Mouse (Mus musculus): ENCODE measurements around the gene Fam20a. TPM values are rescaled to one million over a fixed set of nuclear protein-coding genes. Genes with fewer than 3 reads are reported as not detected.

The Fam20a gene
- polyA plus RNA-seq, 1 experiment from 2014 or later, result 2.9 TPM

DNA sequence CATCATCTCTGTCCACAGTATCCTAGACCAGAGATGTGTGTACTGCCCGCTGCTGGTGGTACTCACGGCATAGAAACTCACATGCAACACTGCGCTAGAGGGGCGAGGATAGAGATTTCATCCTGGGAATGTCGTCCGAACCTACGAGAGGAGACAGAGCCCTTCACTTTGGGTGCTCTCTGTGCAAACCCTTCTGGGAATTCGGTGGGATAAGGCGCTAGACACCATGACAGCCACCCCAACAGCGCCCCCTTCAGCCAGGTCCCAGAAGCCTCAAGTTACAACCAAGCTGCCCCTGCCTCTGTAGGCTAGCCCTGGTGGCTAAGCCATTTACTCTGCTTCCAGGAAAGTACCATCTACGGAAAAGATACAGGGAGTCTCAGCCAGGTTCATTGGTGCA is 47.5 kb downstream of the Fam20a start:
- no peaks in the 10 kb centered on the region for H3K27me3 ChIP-seq (ENCODE audit: insufficient read depth, low read length)
- no peak for ATAC-seq (ENCODE audit: low FRiP score, low TSS enrichment)
- 0 out of 2 replicates have a peak, but pooled peaks cover 2% of the 10 kb centered on the region for H3K36me3 ChIP-seq (ENCODE audit: insufficient read depth, low read length)
- WGBS, result 85% methylated on average over 11 of the region's 11 CpGs
- no peak overlapping the region for H3K27ac ChIP-seq (ENCODE audit: low read length)
- no peaks in the 10 kb centered on the region for H3K9me3 ChIP-seq (ENCODE audit: low read length)
- no peak overlapping the region for H3K4me2 ChIP-seq (replicated peaks; ENCODE audit: low read depth, low read length)
- peaks cover 8% of the 10 kb centered on the region for H3K4me1 ChIP-seq (ENCODE audit: insufficient read depth, low read length)
- no peak overlapping the region for H3K9ac ChIP-seq (replicated peaks; ENCODE audit: low read length)
- no peak overlapping the region for H3K4me3 ChIP-seq (ENCODE audit: low read length)

DNA sequence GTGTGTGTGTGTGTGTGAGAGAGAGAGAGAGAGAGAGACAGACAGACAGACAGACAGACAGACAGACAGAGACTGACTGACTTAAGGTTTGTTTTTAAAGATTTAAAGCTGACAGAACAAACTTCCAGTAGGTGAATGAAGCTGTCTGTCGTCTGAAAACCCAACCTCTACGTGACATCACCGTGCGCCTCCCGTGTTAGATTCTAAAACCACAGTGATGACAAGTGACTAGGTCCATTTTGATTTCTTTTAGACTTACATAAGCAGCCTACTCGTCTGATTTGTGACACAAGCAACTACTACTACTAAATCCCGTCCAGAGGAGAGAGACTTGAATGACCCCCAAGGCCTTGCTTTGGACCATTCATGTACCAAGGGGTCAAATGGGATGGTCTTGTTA is 48.3 kb downstream of the Fam20a start:
- H3K27ac ChIP-seq (ENCODE audit: low read length), result no peak overlapping the region
- H3K36me3 ChIP-seq (ENCODE audit: insufficient read depth, low read length), result 0 out of 2 replicates have a peak, but pooled peaks cover 2% of the 10 kb centered on the region
- 71% methylated on average over 7 of the region's 7 CpGs for WGBS

DNA sequence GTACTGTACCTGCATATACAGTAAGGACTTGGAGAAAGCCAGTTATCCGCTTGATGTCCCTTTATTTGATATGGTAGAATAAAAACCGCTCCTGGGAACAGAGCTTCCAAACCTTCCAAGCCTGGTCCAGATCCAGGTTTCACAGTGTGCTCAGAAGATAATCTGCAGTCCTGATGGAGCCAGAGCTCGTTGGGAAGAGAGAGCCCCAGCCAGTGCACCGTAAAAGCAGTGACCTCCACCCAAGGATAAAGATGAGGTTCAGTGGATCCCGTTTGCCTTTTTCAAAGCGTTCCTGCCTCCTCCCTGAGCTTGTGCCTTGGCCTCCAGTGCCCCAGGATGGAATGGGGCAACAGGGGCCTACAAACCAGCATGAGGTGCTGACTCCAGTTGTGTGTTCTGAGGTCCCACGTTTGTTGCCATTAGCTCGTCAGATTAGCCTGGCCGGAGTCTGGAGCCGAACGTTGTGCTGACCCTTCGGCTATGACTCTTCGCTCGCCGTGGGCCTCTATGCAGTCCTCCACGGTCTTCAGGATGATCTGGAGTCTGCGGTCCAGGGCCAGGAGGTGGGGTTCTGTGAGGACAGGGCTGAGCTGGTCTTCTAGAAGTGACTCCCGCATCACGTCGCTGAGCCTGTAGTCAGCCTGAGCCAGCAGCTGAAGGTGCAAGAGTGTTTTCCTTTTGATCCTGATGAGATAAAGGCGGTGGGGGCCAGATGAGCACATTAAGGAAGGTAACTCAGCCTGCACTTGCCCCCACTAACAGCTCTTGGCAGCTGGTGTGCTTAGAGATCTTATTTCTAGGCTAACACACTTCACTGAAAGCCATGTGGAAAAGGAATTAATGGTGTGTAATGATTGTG is 49.0 kb downstream of the Fam20a start:
- Histone ChIP-seq H3K36me3 (ENCODE audit: insufficient read depth, low read length) (peaks cover 6% of the 10 kb centered on the region; the same call in 1 of the 2 replicates), H3K9ac (replicated peaks; ENCODE audit: low read length) (no peak overlapping the region), H3K27ac (ENCODE audit: low read length) (no peak overlapping the region), H3K27me3 (ENCODE audit: insufficient read depth, low read length) (no peaks in the 10 kb centered on the region), H3K4me3 (ENCODE audit: low read length) (no peak overlapping the region), H3K9me3 (ENCODE audit: low read length) (no peaks in the 10 kb centered on the region), H3K4me2 (replicated peaks; ENCODE audit: low read depth, low read length) (no peak overlapping the region), H3K4me1 (ENCODE audit: insufficient read depth, low read length) (peaks cover 8% of the 10 kb centered on the region)
- 0 out of 2 replicates have a peak, but pooled peaks have one; percentile 29 for ATAC-seq (ENCODE audit: low FRiP score, low TSS enrichment)
- WGBS, result 35% methylated on average over 21 of the region's 21 CpGs

More for the DNA sequence above, 48.3 kb downstream of the Fam20a start:
- Histone ChIP-seq H3K27me3 (ENCODE audit: insufficient read depth, low read length) (no peaks in the 10 kb centered on the region), H3K9me3 (ENCODE audit: low read length) (no peaks in the 10 kb centered on the region), H3K4me2 (replicated peaks; ENCODE audit: low read depth, low read length) (no peak overlapping the region), H3K4me3 (ENCODE audit: low read length) (no peak overlapping the region), H3K9ac (replicated peaks; ENCODE audit: low read length) (no peak overlapping the region), H3K4me1 (ENCODE audit: insufficient read depth, low read length) (peaks cover 8% of the 10 kb centered on the region)
- ATAC-seq (ENCODE audit: low FRiP score, low TSS enrichment), result no peak

DNA sequence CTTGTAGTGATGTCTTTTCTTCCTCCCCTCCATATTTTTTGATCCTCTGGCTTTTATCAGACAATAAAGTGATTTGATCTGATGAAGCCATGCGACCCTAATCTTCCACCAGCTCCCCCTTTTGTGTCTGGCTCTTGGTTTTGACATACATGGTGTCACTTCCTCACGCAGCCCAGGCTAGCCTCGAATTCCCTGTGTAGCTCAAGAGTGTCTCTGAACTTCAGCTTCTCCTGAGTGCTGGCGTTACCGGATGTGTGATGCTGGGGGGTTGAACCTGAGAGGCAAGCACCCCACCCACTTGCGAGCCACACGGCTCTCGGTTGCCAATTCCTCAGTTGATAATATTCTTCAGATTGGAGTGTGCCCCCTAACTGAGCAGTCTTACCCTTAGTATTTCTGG is 49.7 kb downstream of the Fam20a start:
- Histone ChIP-seq H3K4me2 (replicated peaks; ENCODE audit: low read depth, low read length) (no peak overlapping the region), H3K27me3 (ENCODE audit: insufficient read depth, low read length) (no peaks in the 10 kb centered on the region), H3K9ac (replicated peaks; ENCODE audit: low read length) (no peak overlapping the region), H3K4me3 (ENCODE audit: low read length) (no peak overlapping the region), H3K4me1 (ENCODE audit: insufficient read depth, low read length) (peaks cover 8% of the 10 kb centered on the region), H3K36me3 (ENCODE audit: insufficient read depth, low read length) (peaks cover 13% of the 10 kb centered on the region), H3K9me3 (ENCODE audit: low read length) (no peaks in the 10 kb centered on the region), H3K27ac (ENCODE audit: low read length) (no peak overlapping the region)
- no peak for ATAC-seq (ENCODE audit: low FRiP score, low TSS enrichment)
- WGBS, result 89% methylated on average over 8 of the region's 8 CpGs

DNA sequence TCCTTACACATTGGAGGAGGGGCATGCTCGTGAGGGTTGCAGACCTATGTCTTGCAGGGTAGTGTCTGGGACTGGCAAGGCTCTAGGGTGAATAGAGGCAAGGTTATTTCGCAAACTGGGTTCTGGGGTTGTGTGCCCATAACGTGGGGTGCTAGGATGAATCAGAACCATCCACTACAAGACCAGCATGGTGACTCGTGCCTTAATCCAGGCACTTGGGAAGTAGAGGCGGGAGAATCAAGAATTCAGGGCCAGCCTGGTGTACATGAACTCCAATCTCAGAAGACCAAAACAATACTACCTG is 50.1 kb downstream of the Fam20a start:
- peaks cover 8% of the 10 kb centered on the region for H3K4me1 ChIP-seq (ENCODE audit: insufficient read depth, low read length)
- 86% methylated on average over 5 of the region's 5 CpGs for WGBS
- H3K9ac ChIP-seq (replicated peaks; ENCODE audit: low read length), result no peak overlapping the region
- no peaks in the 10 kb centered on the region for H3K27me3 ChIP-seq (ENCODE audit: insufficient read depth, low read length)
- no peak overlapping the region for H3K4me3 ChIP-seq (ENCODE audit: low read length)
- ATAC-seq (ENCODE audit: low FRiP score, low TSS enrichment), result no peak
- no peak overlapping the region for H3K4me2 ChIP-seq (replicated peaks; ENCODE audit: low read depth, low read length)
- H3K36me3 ChIP-seq (ENCODE audit: insufficient read depth, low read length), result peaks cover 18% of the 10 kb centered on the region
- H3K9me3 ChIP-seq (ENCODE audit: low read length), result no peaks in the 10 kb centered on the region
- H3K27ac ChIP-seq (ENCODE audit: low read length), result no peak overlapping the region

DNA sequence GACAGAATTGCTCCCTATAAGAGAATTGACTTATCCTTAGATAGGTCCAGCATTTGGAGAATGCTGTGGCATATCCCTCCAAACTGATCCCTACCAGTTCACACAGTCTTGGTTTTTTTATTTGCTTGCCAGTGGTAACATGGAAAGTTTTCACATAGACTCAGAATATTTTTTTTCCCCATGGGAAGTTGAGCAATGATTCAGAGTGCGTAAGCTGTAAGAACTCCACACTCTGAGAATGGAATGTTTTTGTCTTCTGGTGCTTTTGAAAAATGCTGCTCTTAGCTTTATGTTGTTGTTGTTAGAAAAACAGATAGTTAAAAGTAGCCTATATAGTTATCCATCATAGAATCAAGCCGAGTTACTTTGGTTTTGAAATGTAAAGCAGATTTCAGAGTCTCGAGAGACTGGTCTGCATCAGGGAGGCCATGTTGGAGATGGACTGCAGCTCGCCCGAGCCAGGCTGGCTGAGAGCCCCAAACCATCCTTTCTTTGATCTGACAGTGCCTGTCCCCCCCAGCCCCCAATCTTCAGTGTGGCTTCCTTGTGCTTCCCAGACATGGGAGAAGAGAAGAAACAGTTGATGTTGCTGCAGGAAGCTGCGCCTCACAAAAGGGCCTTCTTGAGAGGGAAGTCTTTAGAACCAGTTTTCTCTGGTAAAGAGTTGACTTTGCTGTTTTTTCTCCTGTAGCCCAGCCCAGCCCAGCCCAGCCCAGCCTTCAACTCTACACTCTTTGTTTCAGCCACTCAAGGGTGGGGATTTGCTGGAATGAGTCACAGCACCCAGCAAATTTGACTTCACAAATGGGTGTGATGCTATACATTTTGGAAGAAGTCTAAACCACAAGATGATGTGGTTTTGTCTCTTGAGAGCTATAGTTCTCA is 50.7 kb downstream of the Fam20a start:
- H3K4me3 ChIP-seq (ENCODE audit: low read length), result no peak overlapping the region
- ATAC-seq (ENCODE audit: low FRiP score, low TSS enrichment), result no peak
- no peaks in the 10 kb centered on the region for H3K9me3 ChIP-seq (ENCODE audit: low read length)
- peak overlapping the region; percentile 65 for H3K27ac ChIP-seq (ENCODE audit: low read length)
- H3K36me3 ChIP-seq (ENCODE audit: insufficient read depth, low read length), result peaks cover 24% of the 10 kb centered on the region
- no peak overlapping the region for H3K9ac ChIP-seq (replicated peaks; ENCODE audit: low read length)
- H3K4me2 ChIP-seq (replicated peaks; ENCODE audit: low read depth, low read length), result no peak overlapping the region
- H3K4me1 ChIP-seq (ENCODE audit: insufficient read depth, low read length), result peaks cover 8% of the 10 kb centered on the region
- H3K27me3 ChIP-seq (ENCODE audit: insufficient read depth, low read length), result no peaks in the 10 kb centered on the region
- WGBS, result 61% methylated on average over 6 of the region's 6 CpGs

DNA sequence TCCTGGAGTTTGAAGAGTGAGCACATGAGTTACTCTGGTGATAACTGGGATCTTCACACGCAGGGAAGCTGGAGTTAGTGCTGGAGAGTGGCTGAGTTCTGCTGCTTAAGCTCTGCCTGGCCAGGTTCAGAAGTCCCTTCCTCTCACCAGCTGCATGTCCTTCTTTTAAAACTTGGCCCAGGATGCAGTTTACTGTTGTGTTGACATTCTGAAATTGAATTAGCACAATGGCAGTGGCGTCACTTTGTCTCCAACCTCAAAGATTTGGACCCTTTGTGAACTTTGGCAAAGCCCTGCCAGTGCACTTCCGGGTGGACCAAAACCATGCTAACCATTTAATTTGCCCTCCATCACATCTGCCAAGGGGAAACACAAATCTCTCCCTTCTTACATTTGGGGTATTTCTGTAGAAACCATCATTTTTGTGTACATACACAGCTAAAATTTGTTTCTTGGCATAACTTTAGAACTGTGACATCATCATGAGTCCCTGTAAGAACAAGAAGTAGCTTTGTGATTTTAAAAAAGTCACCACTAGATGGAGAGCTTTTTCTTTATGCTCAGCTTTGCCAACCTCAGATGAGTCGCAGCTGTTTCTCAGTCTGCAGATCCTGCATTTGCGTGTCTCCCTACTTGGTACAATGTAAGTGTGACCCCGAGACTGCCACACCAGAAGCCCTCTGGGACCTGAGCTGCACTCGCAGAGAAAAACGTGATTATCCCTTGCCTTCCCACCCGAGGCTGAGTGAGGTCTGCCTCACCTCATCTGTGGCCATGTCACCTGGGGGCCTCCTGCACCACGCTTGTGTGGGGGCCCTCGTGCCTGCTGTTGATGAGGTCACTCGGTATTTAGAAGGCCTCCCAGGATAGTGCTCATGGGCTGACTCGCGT is 51.8 kb downstream of the Fam20a start:
- no peak overlapping the region for H3K4me2 ChIP-seq (replicated peaks; ENCODE audit: low read depth, low read length)
- 51% methylated on average over 14 of the region's 14 CpGs for WGBS
- H3K27ac ChIP-seq (ENCODE audit: low read length), result peak overlapping the region; percentile 61; the same call in 1 of the 2 replicates

DNA sequence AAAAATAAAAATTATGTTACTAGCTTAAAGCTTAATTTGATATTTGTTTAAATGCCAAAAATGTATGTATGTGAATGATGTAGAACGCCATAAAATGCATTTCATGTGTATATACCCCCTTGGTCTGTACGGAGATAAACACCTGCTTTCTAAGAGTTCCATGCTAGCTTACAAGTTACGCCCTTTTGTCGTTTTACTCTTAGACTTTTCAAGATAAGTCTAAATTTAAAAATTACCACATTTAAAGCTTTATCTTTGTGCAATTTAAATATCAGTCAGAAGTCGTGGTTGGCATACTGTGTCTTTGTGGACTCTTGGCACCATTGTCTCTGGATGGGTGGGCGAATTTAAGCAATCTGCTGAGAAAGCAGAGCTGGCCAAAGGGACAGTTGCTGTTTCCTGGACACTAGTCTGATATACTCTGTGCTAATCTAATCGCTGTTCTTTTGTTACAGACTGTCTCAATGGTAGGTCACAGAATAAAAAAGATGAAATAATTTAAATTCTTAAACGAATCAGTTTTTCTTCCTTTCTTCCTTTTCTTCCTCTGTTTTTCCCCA is 52.9 kb downstream of the Fam20a start:
- Histone ChIP-seq H3K9me3 (ENCODE audit: low read length) (no peaks in the 10 kb centered on the region), H3K9ac (replicated peaks; ENCODE audit: low read length) (no peak overlapping the region), H3K36me3 (ENCODE audit: insufficient read depth, low read length) (peaks cover 43% of the 10 kb centered on the region), H3K4me3 (ENCODE audit: low read length) (no peak overlapping the region), H3K4me1 (ENCODE audit: insufficient read depth, low read length) (peaks cover 8% of the 10 kb centered on the region), H3K4me2 (replicated peaks; ENCODE audit: low read depth, low read length) (no peak overlapping the region), H3K27me3 (ENCODE audit: insufficient read depth, low read length) (no peaks in the 10 kb centered on the region), H3K27ac (ENCODE audit: low read length) (no peak overlapping the region)
- ATAC-seq (ENCODE audit: low FRiP score, low TSS enrichment), result no peak
- WGBS, result 92% methylated on average over 8 of the region's 8 CpGs

More for the DNA sequence above, 51.8 kb downstream of the Fam20a start:
- Histone ChIP-seq H3K9me3 (ENCODE audit: low read length) (no peaks in the 10 kb centered on the region), H3K27me3 (ENCODE audit: insufficient read depth, low read length) (no peaks in the 10 kb centered on the region), H3K4me1 (ENCODE audit: insufficient read depth, low read length) (peaks cover 8% of the 10 kb centered on the region), H3K36me3 (ENCODE audit: insufficient read depth, low read length) (peaks cover 34% of the 10 kb centered on the region), H3K4me3 (ENCODE audit: low read length) (no peak overlapping the region), H3K9ac (replicated peaks; ENCODE audit: low read length) (no peak overlapping the region)
- ATAC-seq (ENCODE audit: low FRiP score, low TSS enrichment), result peak; percentile 64

DNA sequence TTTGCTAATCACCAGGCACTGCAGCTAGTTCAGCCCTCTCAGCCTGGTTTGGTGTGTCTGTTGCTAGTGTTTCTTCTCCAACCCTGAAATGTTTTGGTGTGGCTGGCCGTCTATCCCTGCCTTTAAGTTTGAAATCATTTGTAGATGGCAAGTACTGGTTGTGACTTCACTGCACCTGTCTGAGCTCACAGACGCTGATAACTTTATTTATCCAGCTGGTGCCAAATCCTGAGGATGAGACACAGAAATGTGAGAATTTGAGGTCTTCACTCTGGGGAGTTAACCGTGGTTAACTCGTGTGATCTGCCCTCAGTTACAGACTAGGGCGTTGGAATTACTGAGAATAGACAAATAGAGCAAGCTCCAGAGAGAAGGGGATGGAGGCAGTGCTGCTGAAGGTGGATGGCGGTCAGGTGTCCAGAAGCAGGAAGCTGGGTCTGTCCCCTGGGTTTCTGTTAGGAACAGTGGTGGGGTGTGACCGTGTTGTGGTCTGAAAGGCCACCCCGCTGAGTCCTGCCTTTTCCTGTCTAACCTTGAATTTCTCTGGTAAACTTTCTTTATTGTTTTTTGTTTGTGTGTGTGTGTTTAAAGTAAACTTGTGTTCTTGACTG is 53.9 kb downstream of the Fam20a start:
- Histone ChIP-seq H3K36me3 (ENCODE audit: insufficient read depth, low read length) (peaks cover 52% of the 10 kb centered on the region), H3K4me1 (ENCODE audit: insufficient read depth, low read length) (peaks cover 6% of the 10 kb centered on the region), H3K9ac (replicated peaks; ENCODE audit: low read length) (no peak overlapping the region), H3K4me2 (replicated peaks; ENCODE audit: low read depth, low read length) (no peak overlapping the region), H3K9me3 (ENCODE audit: low read length) (no peaks in the 10 kb centered on the region), H3K4me3 (ENCODE audit: low read length) (no peak overlapping the region), H3K27me3 (ENCODE audit: insufficient read depth, low read length) (no peaks in the 10 kb centered on the region), H3K27ac (ENCODE audit: low read length) (no peak overlapping the region)
- WGBS, result 80% methylated on average over 8 of the region's 8 CpGs
- no peak for ATAC-seq (ENCODE audit: low FRiP score, low TSS enrichment)
